Mouse (Mus musculus): ENCODE measurements around the gene Gemin8.

The Gemin8 gene

GRCm38 (mm10) chrX:166230515-166231267 is 60.4 kb downstream of the Gemin8 start:
- no peak for DNase-seq

DNA sequence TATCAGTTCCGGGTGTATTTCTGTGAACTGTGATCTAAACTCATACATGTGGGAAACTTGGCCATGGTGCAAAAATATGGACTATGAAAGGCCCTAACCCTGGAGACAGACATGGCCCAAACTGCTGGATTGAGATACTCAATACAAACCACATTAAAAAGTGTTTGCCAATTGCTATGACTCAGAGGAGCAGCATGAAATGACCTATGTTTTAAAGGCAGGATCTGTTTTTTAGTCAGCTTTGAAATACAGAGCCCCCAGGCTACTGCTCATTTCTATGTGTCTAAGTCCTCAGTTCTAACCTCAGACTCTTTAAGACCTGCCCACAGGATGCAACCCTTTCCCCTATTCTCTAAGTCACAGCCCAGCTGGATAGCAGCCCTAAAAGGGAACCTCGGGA is 65.9 kb downstream of the Gemin8 start:
- no peak for DNase-seq

DNA sequence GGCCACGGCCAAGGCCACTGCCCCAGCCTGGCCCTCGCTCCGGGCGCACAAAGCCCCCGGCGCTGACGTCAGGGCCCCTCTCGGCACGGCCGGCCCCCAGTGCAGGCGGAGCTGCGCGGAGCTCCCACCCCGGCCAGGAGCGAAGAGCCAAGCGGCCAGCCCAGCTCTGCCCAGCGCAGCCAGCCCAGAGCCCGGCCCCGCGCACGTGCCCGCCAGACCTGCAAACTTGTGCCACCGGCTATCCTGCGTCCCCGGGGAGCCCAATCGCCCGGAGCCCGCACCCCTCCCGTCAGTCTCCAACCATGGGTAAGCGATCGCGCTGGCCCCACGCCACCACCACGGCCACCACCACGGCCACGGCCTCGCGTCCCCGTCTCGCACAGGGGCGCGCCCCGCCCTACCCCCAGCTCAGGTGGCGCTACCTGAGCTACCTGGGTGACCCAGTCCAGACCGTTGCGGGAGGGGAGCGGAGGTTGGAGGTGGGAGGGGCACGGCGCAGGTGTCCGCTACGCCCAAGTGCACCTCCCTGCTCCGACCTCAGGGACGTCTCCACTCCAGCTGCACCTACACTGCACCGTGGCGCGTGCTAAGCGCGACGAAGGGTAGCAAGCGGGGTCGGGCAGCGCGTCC is 68.7 kb downstream of the Gemin8 start, which contains the start of gene Gpm6b:
Gpm6b (plus strand) TSS at position 81 of the 630 bp plus-strand sequence.
- DNase-seq: peak; percentile 20 to 38

DNA sequence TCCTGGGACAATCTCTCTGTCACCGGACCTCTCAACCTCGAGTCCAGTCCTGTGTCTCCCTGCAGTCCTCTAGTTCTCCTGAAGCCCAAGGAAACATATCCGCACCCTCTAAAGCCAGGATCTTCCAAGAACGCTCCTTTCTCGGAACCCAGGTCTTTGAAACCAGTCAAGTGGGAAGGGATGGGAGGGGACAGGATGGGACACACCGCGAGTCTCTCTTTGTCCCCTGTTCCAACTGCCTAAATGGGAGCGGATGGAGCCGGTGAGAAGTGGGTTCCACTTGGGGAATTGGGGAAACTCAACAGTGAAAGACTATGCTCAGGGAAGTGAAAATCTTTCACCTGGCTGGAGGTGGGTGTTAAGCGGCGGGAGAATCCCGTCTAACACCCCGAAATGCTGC is 69.3 kb downstream of the Gemin8 start:
- peak in 1 of 2 experiments; percentile 2 for DNase-seq

All from cerebellum, adult 18-20 months (tissue).